Mouse (Mus musculus): ENCODE measurements around the gene Mob3b. TPM values are rescaled to one million over a fixed set of nuclear protein-coding genes. Genes with fewer than 3 reads are reported as not detected.

The Mob3b gene
- polyA plus RNA-seq, 1 experiment from 2014 or later: 14.9 TPM

DNA sequence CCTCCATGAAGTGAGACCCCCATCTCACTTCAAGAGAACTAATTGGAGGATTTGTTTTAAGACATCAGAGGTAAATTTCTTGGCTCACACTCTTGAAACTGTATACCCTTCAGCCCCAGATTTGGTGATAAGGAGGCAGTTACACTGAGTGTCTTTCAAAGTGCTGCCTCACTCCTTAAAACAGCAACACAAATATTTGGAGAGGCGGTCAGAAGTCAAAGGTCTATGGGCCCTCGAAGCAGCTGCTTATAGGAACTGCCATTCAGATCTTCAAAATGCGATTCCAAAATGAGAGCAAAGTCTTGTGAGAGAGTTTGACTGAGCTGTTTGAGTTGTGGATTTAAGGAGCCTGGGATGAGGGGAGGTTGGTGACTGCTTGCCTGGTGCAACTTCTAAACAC, 125.7 kb downstream of the Mob3b start:
- no peak for TF ChIP-seq CTCF (IDR thresholded peaks at IDR 0.05; ENCODE audit: low read depth)
- Histone ChIP-seq H3K9ac (no peak overlapping the region), H3K4me1 (ENCODE audit: insufficient read depth) (peaks cover 14% of the 10 kb centered on the region), H3K9me3 (ENCODE audit: low read depth, low read length) (no peaks in the 10 kb centered on the region), H3K4me3 (ENCODE audit: low read depth, low read length) (no peak overlapping the region), H3K27me3 (ENCODE audit: insufficient read depth, low read length) (no peaks in the 10 kb centered on the region), H3K4me2 (no peak overlapping the region), H3K27ac (ENCODE audit: low read depth) (peak overlapping the region; percentile 38), H3K36me3 (ENCODE audit: insufficient read depth) (no peaks in the 10 kb centered on the region)
- 10% methylated on average over 3 of the region's 3 CpGs for WGBS
- DNase-seq: peak; percentile 69
- peak; percentile 80; the same call in 1 of the 2 replicates for ATAC-seq (ENCODE audit: insufficient read depth)

DNA sequence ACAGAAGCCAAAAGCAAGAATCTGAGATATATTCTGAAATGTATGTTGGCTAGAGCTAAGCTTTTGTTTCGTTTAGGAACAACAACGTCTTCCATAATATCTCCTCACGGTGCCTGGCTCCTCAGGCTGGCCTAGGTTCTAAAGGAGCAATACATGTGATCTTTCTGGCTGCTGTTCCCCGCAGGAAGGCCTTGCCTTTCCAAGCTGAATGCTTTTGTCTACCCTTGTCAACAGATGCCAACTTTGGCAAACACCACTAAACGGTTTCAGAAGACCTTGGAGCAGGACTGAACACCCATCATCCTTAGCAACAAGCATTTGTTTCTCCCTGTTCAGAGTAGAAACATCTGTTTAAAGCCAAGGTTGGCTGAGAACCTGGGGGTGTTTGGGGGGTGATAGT, 126.1 kb downstream of the Mob3b start:
- WGBS: 33% methylated on average over 5 of the region's 5 CpGs
- no peak overlapping the region for H3K4me3 ChIP-seq (ENCODE audit: low read depth, low read length)
- H3K36me3 ChIP-seq (ENCODE audit: insufficient read depth): no peaks in the 10 kb centered on the region
- H3K27ac ChIP-seq (ENCODE audit: low read depth): peak overlapping the region; percentile 38
- no peaks in the 10 kb centered on the region for H3K9me3 ChIP-seq (ENCODE audit: low read depth, low read length)
- no peak overlapping the region for H3K4me2 ChIP-seq
- DNase-seq: peak; percentile 34
- H3K9ac ChIP-seq: no peak overlapping the region
- peaks cover 14% of the 10 kb centered on the region for H3K4me1 ChIP-seq (ENCODE audit: insufficient read depth)
- no peaks in the 10 kb centered on the region for H3K27me3 ChIP-seq (ENCODE audit: insufficient read depth, low read length)
- no peak for TF ChIP-seq CTCF (IDR thresholded peaks at IDR 0.05; ENCODE audit: low read depth)
- ATAC-seq (ENCODE audit: insufficient read depth): peak; percentile 74; the same call in 1 of the 2 replicates

DNA sequence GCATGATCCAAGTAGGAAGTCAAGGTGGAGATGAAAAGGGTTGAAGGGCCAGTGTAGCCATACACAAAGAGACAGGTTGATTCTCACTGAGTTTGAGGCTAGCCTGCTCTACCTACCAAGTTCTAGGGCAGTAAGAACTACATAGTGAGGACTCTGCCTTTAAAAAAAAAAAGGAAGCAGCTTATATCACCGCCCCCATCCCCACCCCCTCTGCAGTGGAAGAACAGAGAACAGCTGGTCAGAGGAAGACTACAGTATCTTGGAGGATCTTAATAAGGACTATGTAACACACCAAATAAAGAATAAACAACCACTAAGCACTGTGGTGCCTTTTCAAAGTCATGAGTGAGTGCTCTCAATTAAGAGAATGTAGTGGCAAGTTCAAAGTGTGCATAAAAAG, 138.9 kb downstream of the Mob3b start:
- H3K36me3 ChIP-seq (ENCODE audit: insufficient read depth): no peaks in the 10 kb centered on the region
- H3K27ac ChIP-seq (ENCODE audit: low read depth): no peak overlapping the region
- ATAC-seq (ENCODE audit: insufficient read depth) (no peak), DNase-seq (no peak)
- H3K27me3 ChIP-seq (ENCODE audit: insufficient read depth, low read length): no peaks in the 10 kb centered on the region
- WGBS: 62% methylated on average over 1 of the region's 1 CpGs
- no peak overlapping the region for H3K4me2 ChIP-seq
- TF ChIP-seq CTCF (IDR thresholded peaks at IDR 0.05; ENCODE audit: low read depth): no peak
- no peak overlapping the region for H3K4me3 ChIP-seq (ENCODE audit: low read depth, low read length)
- H3K9me3 ChIP-seq (ENCODE audit: low read depth, low read length): no peaks in the 10 kb centered on the region
- H3K9ac ChIP-seq: no peak overlapping the region
- H3K4me1 ChIP-seq (ENCODE audit: insufficient read depth): no peaks in the 10 kb centered on the region

DNA sequence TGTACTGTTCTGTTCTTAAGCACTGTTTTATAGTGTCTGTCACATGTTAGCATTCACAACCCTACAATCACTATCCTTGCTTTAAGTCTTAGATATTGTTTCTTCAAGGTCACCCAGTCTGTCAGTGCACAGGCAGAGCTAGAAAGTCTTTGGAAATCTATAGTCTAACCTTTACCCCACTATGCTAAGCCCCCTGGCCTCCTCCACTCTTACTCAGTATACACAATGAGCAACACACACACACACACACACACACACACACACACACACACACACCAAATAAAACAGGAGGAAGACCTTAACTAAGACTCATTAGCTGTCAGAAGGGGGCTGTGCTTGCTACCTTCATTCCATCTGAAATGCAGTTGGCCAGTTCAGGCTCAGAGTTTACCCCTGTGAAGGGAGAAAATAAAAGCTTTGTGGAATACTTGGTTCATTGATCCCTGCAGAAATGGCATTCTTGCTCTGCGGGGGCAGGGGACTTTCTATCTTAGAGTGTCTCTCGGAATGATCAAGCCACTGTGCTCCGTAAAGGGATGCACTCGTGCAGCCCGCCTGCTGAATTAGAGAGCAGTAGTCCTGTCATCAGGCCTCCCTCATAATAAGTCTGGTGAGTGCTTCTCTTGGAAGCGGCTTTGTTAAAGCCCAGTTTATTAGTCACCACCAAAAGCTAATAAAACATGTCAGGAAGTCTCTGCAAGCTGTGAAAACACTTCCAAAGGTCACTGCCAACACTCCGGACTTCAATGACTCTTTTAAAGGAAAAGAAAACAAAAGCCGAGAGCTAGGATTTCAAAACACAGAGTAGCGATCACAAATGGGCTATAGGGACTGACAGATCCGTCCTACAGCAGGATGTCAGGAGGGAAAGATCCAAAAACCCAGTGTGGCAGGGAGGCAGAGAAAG, 144.6 kb downstream of the Mob3b start:
- 12% methylated on average over 10 of the region's 10 CpGs for WGBS
- no peak overlapping the region for H3K27ac ChIP-seq (ENCODE audit: low read depth)
- H3K9ac ChIP-seq: no peak overlapping the region
- H3K4me3 ChIP-seq (ENCODE audit: low read depth, low read length): no peak overlapping the region
- H3K4me1 ChIP-seq (ENCODE audit: insufficient read depth): peaks cover 12% of the 10 kb centered on the region
- peak overlapping the region; percentile 0; the same call in 1 of the 2 replicates for H3K4me2 ChIP-seq
- no peaks in the 10 kb centered on the region for H3K36me3 ChIP-seq (ENCODE audit: insufficient read depth)
- DNase-seq (peak; percentile 61), ATAC-seq (ENCODE audit: insufficient read depth) (peak; percentile 66; the same call in 1 of the 2 replicates)
- no peaks in the 10 kb centered on the region for H3K9me3 ChIP-seq (ENCODE audit: low read depth, low read length)
- TF ChIP-seq CTCF (IDR thresholded peaks at IDR 0.05; ENCODE audit: low read depth): no peak
- H3K27me3 ChIP-seq (ENCODE audit: insufficient read depth, low read length): 0 out of 2 replicates have a peak, but pooled peaks cover 4% of the 10 kb centered on the region

- no peak overlapping the region for H3K9ac ChIP-seq
- H3K4me2 ChIP-seq: no peak overlapping the region; the same call in 1 of the 2 replicates
- H3K4me3 ChIP-seq (ENCODE audit: low read depth, low read length): no peak overlapping the region
- ATAC-seq (ENCODE audit: insufficient read depth) (peak; percentile 50; the same call in 1 of the 2 replicates), DNase-seq (peak; percentile 52)
- TF ChIP-seq CTCF (IDR thresholded peaks at IDR 0.05; ENCODE audit: low read depth): no peak
- H3K27me3 ChIP-seq (ENCODE audit: insufficient read depth, low read length): 0 out of 2 replicates have a peak, but pooled peaks cover 4% of the 10 kb centered on the region
- H3K27ac ChIP-seq (ENCODE audit: low read depth): 0 out of 2 replicates have a peak overlapping the region, but pooled peaks have one; percentile 43
- H3K36me3 ChIP-seq (ENCODE audit: insufficient read depth): no peaks in the 10 kb centered on the region
- H3K9me3 ChIP-seq (ENCODE audit: low read depth, low read length): no peaks in the 10 kb centered on the region
- 17% methylated on average over 11 of the region's 11 CpGs for WGBS
- H3K4me1 ChIP-seq (ENCODE audit: insufficient read depth): peaks cover 11% of the 10 kb centered on the region; the same call in 1 of the 2 replicates
These were observed 150.6 kb downstream of the Mob3b start for GRCm38 (mm10) chr4:35006541-35007260.

DNA sequence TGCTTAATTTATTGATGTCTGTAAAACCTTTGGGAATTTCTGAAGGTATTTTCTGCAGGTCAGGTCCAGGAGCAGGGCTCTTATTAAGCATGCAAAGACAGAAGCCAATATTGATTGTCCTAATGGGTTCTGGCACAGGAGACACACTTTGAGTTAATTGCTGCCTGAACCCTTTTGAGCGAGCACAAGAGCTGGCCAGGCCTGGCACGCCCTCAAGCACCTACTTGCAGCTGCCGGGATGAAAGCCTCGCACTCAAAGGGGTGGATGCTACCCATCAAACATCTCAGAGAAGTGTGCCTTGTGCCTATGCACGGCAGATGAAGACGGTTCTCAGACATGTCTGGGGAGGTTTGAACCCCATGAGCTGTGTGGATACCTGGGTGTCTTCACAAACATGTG, 151.2 kb downstream of the Mob3b start:
- H3K4me1 ChIP-seq (ENCODE audit: insufficient read depth): 0 out of 2 replicates have a peak, but pooled peaks cover 10% of the 10 kb centered on the region
- H3K4me3 ChIP-seq (ENCODE audit: low read depth, low read length): no peak overlapping the region
- WGBS: 56% methylated on average over 6 of the region's 6 CpGs
- no peak overlapping the region for H3K4me2 ChIP-seq
- H3K27me3 ChIP-seq (ENCODE audit: insufficient read depth, low read length): 0 out of 2 replicates have a peak, but pooled peaks cover 4% of the 10 kb centered on the region
- TF ChIP-seq CTCF (IDR thresholded peaks at IDR 0.05; ENCODE audit: low read depth): no peak
- no peak overlapping the region for H3K9ac ChIP-seq
- H3K27ac ChIP-seq (ENCODE audit: low read depth): no peak overlapping the region
- no peak for DNase-seq
- H3K36me3 ChIP-seq (ENCODE audit: insufficient read depth): no peaks in the 10 kb centered on the region
- no peak; the same call in 1 of the 2 replicates for ATAC-seq (ENCODE audit: insufficient read depth)
- no peaks in the 10 kb centered on the region for H3K9me3 ChIP-seq (ENCODE audit: low read depth, low read length)
